Mouse (Mus musculus) brain, embryonic 14.5 days (tissue): ENCODE data around the gene Gm10638.

ENCODE experiments used
- CTCF ChIP-seq: fragments of 200-500 bp; IDR thresholded peaks from 2 replicates; pipeline ENCODE4 v1.5.1; 2012; ENCODE audit warnings: inconsistent platforms, mild to moderate bottlenecking, moderate library complexity, borderline replicate concordance; ENCODE audit not compliant: insufficient read depth, insufficient read length; ENCODE audit errors: extremely low read depth
- POLR2A ChIP-seq: fragments of 200-500 bp; IDR thresholded peaks from 2 replicates; pipeline ENCODE4 v1.6.1; 2012; ENCODE audit warnings: mild to moderate bottlenecking, inconsistent platforms, borderline replicate concordance; ENCODE audit not compliant: poor library complexity, insufficient read depth, insufficient read length, severe bottlenecking; ENCODE audit errors: extremely low read depth

- TF ChIP-seq CTCF (no peak), POLR2A (no peak)
These were observed 46.0 kb downstream of the Gm10638 start for GRCm38 (mm10) chr8:86791542-86791941.
